Mouse (Mus musculus): Measurements from ENCODE around the gene Sema3e.

GRCm38 (mm10) chr5:14032056-14032455 is 7.0 kb downstream of the Sema3e start:
- TF ChIP-seq HCFC1 (IDR thresholded peaks at IDR 0.05; ENCODE audit: borderline replicate concordance, insufficient read depth, low read length) (no peak), ZC3H11A (IDR thresholded peaks at IDR 0.05; ENCODE audit: borderline replicate concordance, low read depth, low read length) (no peak)
